Mouse (Mus musculus) limb, embryonic 10.5 days (tissue): ENCODE measurements around the gene Eno2. TPM values are rescaled to one million over a fixed set of nuclear protein-coding genes. Genes with fewer than 3 reads are reported as not detected.
"Not testable (repeated sequence)": the region's sequence is repeated elsewhere in the genome, so short reads cannot be mapped to it uniquely, and the experiment has no call there.

Experiments
- DNase-seq: peaks from one replicate; pipeline ENCODE4 v3.0.0-alpha.2; 2017; ENCODE audit warnings: low spot score
- H3K27ac ChIP-seq: fragments of 300-500 bp; sonication (generic); 2 replicates; pipeline ENCODE4 v1.5.1; 2016; ENCODE audit warnings: mild to moderate bottlenecking
- H3K27me3 ChIP-seq: fragments of 300-500 bp; sonication (generic); 2 replicates; pipeline ENCODE4 v1.6.1; 2016; ENCODE audit warnings: low read depth, mild to moderate bottlenecking; ENCODE audit not compliant: poor library complexity, severe bottlenecking
- H3K36me3 ChIP-seq: fragments of 300-500 bp; sonication (generic); 2 replicates; pipeline ENCODE4 v1.6.1; 2016; ENCODE audit warnings: mild to moderate bottlenecking, moderate library complexity
- H3K4me1 ChIP-seq: fragments of 300-500 bp; sonication (generic); 2 replicates; pipeline ENCODE4 v1.6.1; 2016
- H3K4me3 ChIP-seq: fragments of 300-500 bp; sonication (generic); 2 replicates; pipeline ENCODE4 v1.5.1; 2016; ENCODE audit warnings: mild to moderate bottlenecking, moderate library complexity
- H3K9me3 ChIP-seq: fragments of 300-500 bp; sonication (generic); replicated peaks from 2 replicates; pipeline ENCODE4 v1.6.1; 2016; ENCODE audit warnings: mild to moderate bottlenecking
- WGBS: fragments of 180-500 bp; shearing (Covaris S2); methylation state at CpG from one replicate; pipeline ENCODE4 v1.1.7; 2016; 5-methylcytosine and 5-hydroxymethylcytosine counted together
- polyA plus RNA-seq: library from polyadenylated mRNA; unstranded; fragments of >200 nt; fragmentation: Nextera tagmentation; extraction: Ambion mirVana; gene quantifications from 2 replicates; pipeline ENCODE4 v1.2.1, GENCODE M21; 2016

Eno2 gene
- polyA plus RNA-seq, 1 experiment from 2014 or later = 1.5 TPM

DNA sequence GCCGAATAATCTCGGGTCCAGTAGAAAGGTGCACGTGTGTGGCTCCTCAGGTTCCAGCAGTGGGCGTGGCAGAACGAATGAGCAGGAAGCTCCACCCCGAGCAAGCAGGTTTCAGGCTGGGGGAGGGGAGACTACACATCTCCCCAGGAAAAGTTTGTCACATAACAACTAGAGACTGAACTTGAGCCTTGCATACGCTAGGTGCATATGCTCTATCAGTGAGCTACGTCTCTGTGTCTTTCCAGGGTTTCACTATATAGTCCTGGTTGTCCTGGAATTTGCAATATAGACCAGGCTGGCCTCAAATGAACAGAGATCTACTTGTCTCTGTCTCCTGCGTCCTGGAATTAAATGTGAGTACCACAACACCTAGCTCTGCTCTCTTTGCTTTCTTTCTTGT, 32.9 kb upstream of the Eno2 start:
- H3K4me3 ChIP-seq = peak overlapping the region; percentile 30
- DNase-seq, H3K9me3 ChIP-seq, H3K27me3 ChIP-seq, H3K36me3 ChIP-seq: not testable (repeated sequence)
- H3K27ac ChIP-seq = peak overlapping the region; percentile 48; the same call in 1 of the 2 replicates
- 13% methylated on average over 6 of the region's 9 CpGs for WGBS
- peaks cover 17% of the 10 kb centered on the region for H3K4me1 ChIP-seq

DNA sequence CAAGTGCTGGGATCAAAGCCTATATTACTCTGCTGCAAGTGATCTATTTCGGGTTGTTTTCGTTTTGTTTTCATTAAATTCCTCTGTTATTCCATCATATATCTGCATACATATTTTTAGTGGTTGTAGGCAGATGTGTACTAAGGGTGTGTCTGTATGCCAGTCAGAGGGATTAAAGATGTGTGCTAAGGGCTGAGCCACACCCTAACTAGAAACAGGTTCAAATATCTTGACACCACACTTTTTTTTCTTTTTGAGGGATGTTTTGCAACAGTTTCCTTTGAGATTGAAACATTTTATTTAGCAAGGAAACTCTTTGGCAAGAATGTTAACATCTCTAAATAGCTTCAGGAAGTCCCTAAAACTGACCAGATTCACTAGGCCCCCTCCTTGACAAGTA, 26.7 kb upstream of the Eno2 start:
- DNase-seq = no peak
- no peaks in the 10 kb centered on the region for H3K9me3 ChIP-seq
- 85% methylated on average over 2 of the region's 2 CpGs for WGBS
- H3K4me1 ChIP-seq = no peaks in the 10 kb centered on the region
- H3K27me3 ChIP-seq = no peaks in the 10 kb centered on the region
- H3K4me3 ChIP-seq = no peak overlapping the region
- H3K36me3 ChIP-seq = peaks cover 15% of the 10 kb centered on the region; the same call in 1 of the 2 replicates
- H3K27ac ChIP-seq = no peak overlapping the region

DNA sequence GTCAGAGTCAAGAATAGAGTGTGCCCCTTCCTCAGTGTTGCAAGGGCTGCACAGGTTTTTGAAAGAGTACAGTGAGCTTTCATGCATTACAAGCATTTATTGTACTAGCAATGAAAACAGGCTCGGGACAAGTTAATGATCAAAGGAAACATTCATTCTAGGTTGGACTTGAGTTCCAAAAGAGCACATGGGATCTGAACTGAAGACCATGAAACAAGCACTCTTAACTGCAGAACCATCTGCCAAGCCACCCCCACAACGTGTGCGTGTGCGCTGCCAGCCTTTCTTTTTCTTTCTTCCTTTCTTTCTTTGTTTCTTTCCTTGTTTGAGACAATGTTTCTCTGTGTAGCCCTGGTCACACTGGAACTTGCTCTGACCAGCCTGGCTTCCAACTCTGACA, 26.3 kb upstream of the Eno2 start:
- H3K4me3 ChIP-seq = no peak overlapping the region
- H3K27me3 ChIP-seq = no peaks in the 10 kb centered on the region
- no peak overlapping the region for H3K27ac ChIP-seq
- H3K36me3 ChIP-seq = peaks cover 15% of the 10 kb centered on the region; the same call in 1 of the 2 replicates
- no peak for DNase-seq
- no peaks in the 10 kb centered on the region for H3K4me1 ChIP-seq
- no peaks in the 10 kb centered on the region for H3K9me3 ChIP-seq
- WGBS = 74% methylated on average over 4 of the region's 4 CpGs

DNA sequence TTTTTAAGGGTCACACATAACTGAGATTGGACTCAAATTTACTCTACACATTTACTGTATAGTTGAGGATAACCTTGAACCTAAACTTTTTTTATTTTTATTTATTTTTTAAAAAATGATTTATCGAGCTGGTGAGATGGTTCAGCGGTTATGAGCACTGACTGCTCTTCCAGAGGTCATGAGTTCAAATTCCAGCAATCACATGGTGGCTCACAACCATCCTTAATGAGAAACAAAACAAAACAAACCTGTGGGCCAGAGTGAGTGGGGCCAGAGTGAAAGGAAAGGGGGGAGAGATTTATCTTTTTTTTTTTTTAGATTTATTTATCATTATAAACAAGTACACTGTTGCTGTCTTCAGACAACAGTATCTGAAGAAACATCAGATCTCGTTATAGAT, 22.4 kb upstream of the Eno2 start:
- no peaks in the 10 kb centered on the region for H3K9me3 ChIP-seq
- H3K27ac ChIP-seq = no peak overlapping the region
- DNase-seq = no peak
- WGBS = 92% methylated on average over 3 of the region's 3 CpGs
- H3K27me3 ChIP-seq = no peaks in the 10 kb centered on the region
- H3K4me1 ChIP-seq = no peaks in the 10 kb centered on the region
- no peak overlapping the region for H3K4me3 ChIP-seq
- H3K36me3 ChIP-seq = peaks cover 15% of the 10 kb centered on the region; the same call in 1 of the 2 replicates

DNA sequence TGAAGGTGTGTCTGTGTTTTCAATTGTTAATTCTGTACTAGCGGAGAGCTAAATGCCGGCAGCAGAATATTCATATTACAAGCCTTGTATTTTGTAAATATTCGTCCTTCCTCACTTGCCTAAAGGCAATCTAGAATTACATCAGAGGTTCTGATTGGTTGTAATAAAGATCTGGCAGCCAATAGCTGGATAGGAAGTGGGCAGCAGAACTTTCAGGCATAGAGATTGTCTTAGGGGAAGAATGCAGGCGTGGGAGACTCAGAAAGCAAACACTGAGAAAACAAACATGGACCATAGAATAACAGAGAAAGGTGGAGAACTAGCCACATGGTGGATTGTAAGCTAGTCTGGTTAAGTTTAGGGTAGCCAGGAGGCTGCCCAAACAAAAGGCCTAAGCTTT, 20.6 kb upstream of the Eno2 start:
- peaks cover 4% of the 10 kb centered on the region; the same call in 1 of the 2 replicates for H3K36me3 ChIP-seq
- H3K4me3 ChIP-seq = no peak overlapping the region
- no peak overlapping the region for H3K27ac ChIP-seq
- no peaks in the 10 kb centered on the region for H3K27me3 ChIP-seq
- 78% methylated on average over 4 of the region's 4 CpGs for WGBS
- H3K4me1 ChIP-seq = no peaks in the 10 kb centered on the region
- DNase-seq = no peak
- H3K9me3 ChIP-seq = no peaks in the 10 kb centered on the region

DNA sequence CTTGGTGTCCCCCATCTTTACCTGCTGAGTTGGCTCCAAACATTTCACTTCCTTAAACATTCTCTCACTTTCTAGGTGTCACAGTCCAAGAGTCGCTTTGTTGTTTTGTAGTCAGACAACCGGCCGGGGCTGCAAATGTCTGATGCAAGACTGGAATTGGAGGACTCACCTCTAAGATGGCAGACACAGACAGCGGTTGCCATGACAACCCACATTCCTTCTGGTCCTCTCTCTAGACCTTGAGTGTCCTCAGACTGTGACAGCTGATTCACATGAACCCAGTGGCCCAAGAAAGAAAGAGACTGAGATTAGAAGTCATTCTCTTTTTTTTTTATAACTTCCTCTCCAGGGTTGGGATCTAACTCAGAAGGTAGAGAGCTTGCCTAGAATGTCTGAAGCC, 20.0 kb upstream of the Eno2 start:
- no peaks in the 10 kb centered on the region for H3K9me3 ChIP-seq
- H3K4me3 ChIP-seq = no peak overlapping the region
- no peaks in the 10 kb centered on the region for H3K27me3 ChIP-seq
- 88% methylated on average over 4 of the region's 4 CpGs for WGBS
- H3K36me3 ChIP-seq = peaks cover 4% of the 10 kb centered on the region; the same call in 1 of the 2 replicates
- H3K27ac ChIP-seq = no peak overlapping the region
- DNase-seq = no peak
- no peaks in the 10 kb centered on the region for H3K4me1 ChIP-seq

DNA sequence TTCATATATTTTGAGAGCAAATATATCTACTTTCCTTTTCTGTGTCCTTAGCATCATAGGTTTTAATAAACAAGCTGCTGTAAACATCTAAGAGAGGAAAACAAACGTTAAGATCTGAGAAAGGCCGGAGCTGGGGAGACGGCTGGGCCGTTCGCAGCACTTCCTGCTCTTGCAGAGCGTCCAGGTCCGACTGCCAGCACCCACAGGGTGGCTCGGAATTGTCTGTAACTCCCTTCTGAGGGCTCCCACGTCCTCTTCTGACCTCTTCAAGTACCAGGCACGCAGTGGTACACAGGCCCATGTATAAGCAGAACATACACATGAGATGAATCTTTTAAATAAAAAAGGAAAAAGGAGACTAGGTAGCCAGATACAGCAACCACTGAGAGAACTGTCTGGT, 18.2 kb upstream of the Eno2 start:
- H3K9me3 ChIP-seq = no peaks in the 10 kb centered on the region
- WGBS = 78% methylated on average over 10 of the region's 10 CpGs
- no peaks in the 10 kb centered on the region for H3K27me3 ChIP-seq
- no peak overlapping the region for H3K27ac ChIP-seq
- peaks cover 3% of the 10 kb centered on the region; the same call in 1 of the 2 replicates for H3K36me3 ChIP-seq
- peaks cover 2% of the 10 kb centered on the region for H3K4me1 ChIP-seq
- no peak overlapping the region for H3K4me3 ChIP-seq
- no peak for DNase-seq

DNA sequence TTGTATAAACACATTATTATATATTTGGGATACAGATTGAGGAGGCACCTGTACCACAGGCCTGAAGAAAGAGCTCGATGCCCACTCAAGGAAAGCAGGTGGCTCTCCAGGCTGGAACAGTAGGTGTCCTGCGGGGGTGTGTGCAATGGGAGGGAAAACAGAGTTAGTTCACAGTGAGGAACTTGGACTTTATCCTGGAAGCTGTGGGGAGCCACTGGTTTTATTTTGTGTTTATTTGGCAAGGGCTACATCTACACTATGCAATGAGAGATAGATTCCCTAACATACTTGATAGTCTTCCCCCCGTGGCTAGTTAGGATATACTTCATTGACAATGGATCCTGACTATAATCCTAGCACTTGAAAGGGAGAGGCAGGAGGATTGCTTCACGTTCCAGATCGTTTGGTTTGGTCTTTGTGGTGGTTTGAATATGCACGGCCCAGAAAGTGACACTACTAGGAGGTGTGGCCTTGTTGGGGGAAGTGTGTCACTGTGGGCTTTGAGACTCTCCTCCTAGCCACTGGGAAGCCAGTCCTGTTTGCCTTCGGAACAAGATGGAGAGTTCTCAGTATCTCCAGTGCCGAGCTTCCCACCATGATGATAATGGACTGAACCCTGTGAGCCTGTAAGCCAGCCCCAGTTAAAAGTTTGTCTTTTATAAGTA, 17.4 kb upstream of the Eno2 start:
- Histone ChIP-seq H3K27ac (no peak overlapping the region), H3K4me3 (no peak overlapping the region), H3K4me1 (peaks cover 7% of the 10 kb centered on the region), H3K27me3 (no peaks in the 10 kb centered on the region), H3K36me3 (no peaks in the 10 kb centered on the region), H3K9me3 (no peaks in the 10 kb centered on the region)
- DNase-seq = no peak
- WGBS = 63% methylated on average over 8 of the region's 8 CpGs

DNA sequence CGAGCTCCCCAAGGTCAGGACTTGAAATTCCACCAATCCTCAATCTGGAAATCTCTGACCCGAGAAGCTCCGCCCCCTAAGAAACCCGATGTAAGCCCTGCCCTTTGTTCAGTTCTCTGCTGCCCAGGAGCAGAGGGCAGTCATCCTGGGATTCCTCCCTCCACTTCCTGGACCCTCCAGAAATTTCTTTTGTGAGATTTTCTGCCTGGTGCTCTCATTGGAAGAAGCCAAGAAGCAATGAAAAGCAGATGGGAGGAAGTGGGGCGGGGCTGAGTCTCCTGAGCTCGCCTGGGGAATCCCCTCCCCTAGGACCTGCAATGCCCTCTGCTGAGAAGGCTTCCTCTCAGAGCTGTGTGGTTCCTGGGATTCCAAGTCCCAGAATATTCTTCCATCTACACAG, 13.0 kb upstream of the Eno2 start:
- Histone ChIP-seq H3K4me1 (peaks cover 18% of the 10 kb centered on the region), H3K9me3 (no peaks in the 10 kb centered on the region), H3K27me3 (peaks cover 21% of the 10 kb centered on the region), H3K27ac (peak overlapping the region; percentile 73), H3K36me3 (no peaks in the 10 kb centered on the region), H3K4me3 (peak overlapping the region; percentile 26)
- 19% methylated on average over 6 of the region's 6 CpGs for WGBS
- peak; percentile 75 for DNase-seq

DNA sequence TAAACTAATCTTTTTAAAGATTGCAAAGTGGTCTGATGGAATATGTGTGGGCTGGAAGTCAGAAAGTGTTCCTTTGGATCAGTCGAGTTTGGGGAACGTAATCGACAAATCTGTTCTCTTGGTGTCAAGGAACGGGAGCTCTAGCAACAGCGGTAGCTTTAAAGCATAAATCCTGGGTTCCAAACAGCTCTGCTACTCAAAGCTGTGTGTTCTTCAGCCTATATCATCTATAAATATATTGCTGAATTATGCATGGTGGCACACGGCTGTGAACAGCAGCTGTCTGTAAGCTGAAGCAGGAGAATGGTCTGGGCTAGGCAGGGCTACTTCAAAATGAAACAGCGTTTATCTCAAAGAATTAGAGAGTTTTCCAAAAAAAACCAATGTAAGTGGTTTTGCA, 11.4 kb upstream of the Eno2 start:
- no peak overlapping the region for H3K4me3 ChIP-seq
- no peaks in the 10 kb centered on the region for H3K9me3 ChIP-seq
- 91% methylated on average over 7 of the region's 7 CpGs for WGBS
- peaks cover 18% of the 10 kb centered on the region for H3K4me1 ChIP-seq
- peaks cover 23% of the 10 kb centered on the region for H3K27me3 ChIP-seq
- no peaks in the 10 kb centered on the region for H3K36me3 ChIP-seq
- H3K27ac ChIP-seq = no peak overlapping the region
- DNase-seq = no peak

DNA sequence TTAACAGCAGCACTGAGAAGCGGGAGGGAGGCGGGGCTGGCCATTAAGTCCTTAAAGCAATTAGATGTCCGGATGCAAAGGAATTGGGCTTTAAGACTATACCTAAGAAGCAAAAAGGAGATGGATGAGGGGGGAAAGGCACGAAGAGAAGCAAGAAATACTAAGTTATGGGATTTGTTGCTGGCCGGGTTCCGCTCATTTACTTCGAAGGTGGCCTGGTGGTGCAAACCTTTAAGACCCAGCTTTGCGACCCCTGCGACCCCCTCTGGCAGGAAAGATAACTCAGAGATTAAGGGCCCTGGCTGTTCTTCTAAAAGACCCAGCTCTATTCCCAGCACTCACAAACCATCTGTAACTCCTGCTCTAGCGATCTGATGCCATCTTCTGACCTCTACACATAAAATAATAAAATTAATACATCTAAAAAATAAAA, 10.5 kb upstream of the Eno2 start:
- WGBS = 4% methylated on average over 10 of the region's 10 CpGs
- peak overlapping the region; percentile 51 for H3K4me3 ChIP-seq
- peaks cover 18% of the 10 kb centered on the region for H3K4me1 ChIP-seq
- no peaks in the 10 kb centered on the region for H3K9me3 ChIP-seq
- peaks cover 23% of the 10 kb centered on the region for H3K27me3 ChIP-seq
- peak overlapping the region; percentile 50 for H3K27ac ChIP-seq
- DNase-seq = peak; percentile 59
- H3K36me3 ChIP-seq = no peaks in the 10 kb centered on the region

DNA sequence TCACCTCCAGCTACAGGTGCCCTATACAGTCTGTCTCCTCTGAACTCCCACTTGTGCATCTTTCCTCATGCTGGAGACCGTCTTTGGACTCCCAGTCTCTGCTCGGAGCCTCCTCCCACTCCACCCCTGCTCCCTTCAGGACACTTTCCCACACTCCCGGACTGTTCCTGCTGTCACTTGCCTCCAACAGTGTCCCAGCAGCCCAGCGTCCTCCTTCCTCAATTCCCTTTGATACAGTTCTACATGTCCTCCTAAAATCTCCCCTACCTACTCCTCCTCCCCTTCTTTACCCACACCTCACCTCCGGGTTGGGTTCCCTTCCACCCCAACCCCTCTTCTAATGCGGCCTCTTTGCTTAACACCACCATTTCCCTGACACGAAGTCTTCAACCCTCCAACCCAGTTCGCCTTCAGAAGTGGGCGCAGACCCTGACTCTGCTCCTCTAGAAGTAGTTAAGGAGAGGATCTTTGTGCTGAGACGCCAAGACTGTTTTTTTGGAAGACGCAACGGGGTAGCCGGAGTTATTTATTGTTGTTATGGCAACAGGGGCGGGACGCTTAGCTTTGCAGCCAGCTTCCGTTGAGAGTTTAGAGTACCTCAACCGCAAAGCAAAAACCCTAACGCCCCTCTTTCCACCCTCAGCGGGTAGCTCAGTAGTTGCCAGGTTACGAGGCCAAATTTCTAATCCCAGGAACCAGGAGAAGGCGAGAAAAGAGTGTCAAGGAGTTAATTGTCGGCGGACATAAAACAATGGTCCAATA, 9.9 kb upstream of the Eno2 start, which contains the start of gene Lrrc23:
TSS of gene Lrrc23 (minus strand) at position 506 of the 762 bp plus-strand sequence.
- Histone ChIP-seq H3K27ac (peak within 1 kb of the TSS; percentile 50), H3K27me3 (peaks cover 23% of the 10 kb centered on the region), H3K4me3 (peak within 1 kb of the TSS; percentile 51), H3K9me3 (no peaks in the 10 kb centered on the region), H3K4me1 (peaks cover 18% of the 10 kb centered on the region), H3K36me3 (no peaks in the 10 kb centered on the region)
- 4% methylated on average over 23 of the region's 23 CpGs for WGBS
- DNase-seq = peak; percentile 67

DNA sequence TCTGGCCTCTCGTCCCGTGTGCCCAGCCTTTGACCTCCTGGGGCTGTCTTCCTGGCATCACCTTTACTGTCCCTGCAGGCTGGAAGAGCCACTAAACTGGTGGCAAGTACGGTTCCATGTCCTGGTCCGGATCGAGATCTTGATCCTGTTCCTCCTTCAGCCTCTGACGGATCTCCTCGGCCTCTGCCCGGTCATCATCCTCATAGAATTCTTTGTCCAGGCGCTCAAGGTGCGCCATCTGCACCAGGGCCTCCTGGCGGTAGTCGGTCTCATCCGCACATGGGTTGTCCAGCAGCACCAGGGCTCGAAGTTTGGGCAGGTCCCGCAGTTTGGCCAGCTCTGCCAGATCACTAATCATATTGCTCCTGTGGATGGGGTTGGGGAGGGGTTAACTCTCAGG, 1.0 kb upstream of the Eno2 start:
- H3K27me3 ChIP-seq = peaks cover 69% of the 10 kb centered on the region
- H3K4me1 ChIP-seq = peaks cover 27% of the 10 kb centered on the region
- no peaks in the 10 kb centered on the region for H3K36me3 ChIP-seq
- 83% methylated on average over 15 of the region's 15 CpGs for WGBS
- no peaks in the 10 kb centered on the region for H3K9me3 ChIP-seq
- no peak overlapping the region for H3K4me3 ChIP-seq
- DNase-seq = no peak
- no peak overlapping the region for H3K27ac ChIP-seq
